Mouse (Mus musculus) B cell, adult 2 months (primary cell): ENCODE measurements around the gene Osbpl2.
"Not testable (repeated sequence)": the region's sequence is repeated elsewhere in the genome, so short reads cannot be mapped to it uniquely, and the experiment has no call there.

Source experiments
- DNase-seq, 2 experiments: peaks; one replicate each; pipeline ENCODE4 v3.0.0; 2022

The Osbpl2 gene

GRCm38 (mm10) chr2:180165855-180166254, 46.7 kb downstream of the Osbpl2 start:
- no peak for DNase-seq

- no peak for DNase-seq
Measured at GRCm38 (mm10) chr2:180166869-180167268, 47.8 kb downstream of the Osbpl2 start.

GRCm38 (mm10) chr2:180170151-180170805, 51.2 kb downstream of the Osbpl2 start:
- no peak for DNase-seq

- peak; percentile 99 for DNase-seq
Measured at GRCm38 (mm10) chr2:180170806-180171521, 51.9 kb downstream of the Osbpl2 start, which contains the start of gene Adrm1. Gene Adrm1, plus strand, starts transcription at chr2:180171485.

- no peak for DNase-seq
Measured at GRCm38 (mm10) chr2:180171522-180172070, 52.5 kb downstream of the Osbpl2 start.

GRCm38 (mm10) chr2:180172152-180172551, 53.0 kb downstream of the Osbpl2 start:
- no peak for DNase-seq

GRCm38 (mm10) chr2:180173163-180173562, 54.1 kb downstream of the Osbpl2 start:
- peak in 1 of 2 experiments; percentile 28 for DNase-seq

GRCm38 (mm10) chr2:180173711-180174110, 54.6 kb downstream of the Osbpl2 start:
- DNase-seq = not testable (repeated sequence)

GRCm38 (mm10) chr2:180174121-180174520, 55.0 kb downstream of the Osbpl2 start:
- DNase-seq = no peak

- DNase-seq = no peak
Measured at GRCm38 (mm10) chr2:180175725-180176124, 56.6 kb downstream of the Osbpl2 start.

- no peak for DNase-seq
Measured at GRCm38 (mm10) chr2:180181542-180181941, 62.4 kb downstream of the Osbpl2 start.

GRCm38 (mm10) chr2:180184011-180184751, 65.1 kb downstream of the Osbpl2 start:
- no peak for DNase-seq

- no peak for DNase-seq
Measured at GRCm38 (mm10) chr2:180184752-180185109, 65.6 kb downstream of the Osbpl2 start.

GRCm38 (mm10) chr2:180185686-180186085, 66.6 kb downstream of the Osbpl2 start:
- DNase-seq = no peak

- DNase-seq = no peak
Measured at GRCm38 (mm10) chr2:180187362-180187761, 68.3 kb downstream of the Osbpl2 start.

GRCm38 (mm10) chr2:180196610-180197322, 77.7 kb downstream of the Osbpl2 start:
- DNase-seq = no peak

GRCm38 (mm10) chr2:180197323-180198037, 78.4 kb downstream of the Osbpl2 start:
- DNase-seq = no peak

GRCm38 (mm10) chr2:180198782-180199181, 79.7 kb downstream of the Osbpl2 start:
- no peak for DNase-seq

GRCm38 (mm10) chr2:180200681-180201080, 81.6 kb downstream of the Osbpl2 start:
- DNase-seq = no peak

- no peak for DNase-seq
Measured at GRCm38 (mm10) chr2:180201303-180201702, 82.2 kb downstream of the Osbpl2 start.

- no peak for DNase-seq
Measured at GRCm38 (mm10) chr2:180202263-180202662, 83.2 kb downstream of the Osbpl2 start.

- DNase-seq = peak; percentile 15 to 16
Measured at GRCm38 (mm10) chr2:180202805-180203204, 83.7 kb downstream of the Osbpl2 start.
